Mouse (Mus musculus): Measurements from ENCODE around the gene Mvb12a.

- TF ChIP-seq POLR2A (IDR thresholded peaks at IDR 0.05; ENCODE audit: insufficient read length, low read depth), result no peak
- TF ChIP-seq USF1 (IDR thresholded peaks at IDR 0.05; ENCODE audit: low read depth), result no peak
These were observed 26.2 kb downstream of the Mvb12a start for GRCm38 (mm10) chr8:71568941-71569340.
